Mouse (Mus musculus): ENCODE measurements around the gene Cacna2d3. TPM values are rescaled to one million over a fixed set of nuclear protein-coding genes. Genes with fewer than 3 reads are reported as not detected.

Cacna2d3 gene
- polyA plus RNA-seq, 1 experiment from 2014 or later, result 0.03 TPM

DNA sequence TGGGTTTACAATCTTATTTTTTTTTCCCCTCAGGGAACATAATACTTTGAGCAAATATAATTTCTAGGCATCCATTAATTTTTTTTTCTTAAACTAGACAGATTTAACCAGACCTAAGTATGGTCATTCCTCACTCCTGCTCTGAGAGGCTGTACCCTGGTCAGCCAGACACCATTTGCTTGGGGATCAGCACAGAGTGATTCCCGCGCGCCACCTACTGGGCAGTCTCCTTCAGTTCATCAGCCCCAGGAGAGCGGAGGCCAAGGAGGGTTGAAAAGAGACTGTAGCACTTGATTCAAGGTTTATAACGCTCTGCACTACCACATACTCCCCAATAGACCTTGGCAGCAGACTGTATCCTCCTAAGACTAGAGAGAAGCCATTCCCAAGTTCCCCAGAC lies 631.6 kb downstream of the Cacna2d3 start:
- WGBS (ENCODE audit: insufficient replicate concordance), result 4% methylated on average over 5 of the region's 5 CpGs

DNA sequence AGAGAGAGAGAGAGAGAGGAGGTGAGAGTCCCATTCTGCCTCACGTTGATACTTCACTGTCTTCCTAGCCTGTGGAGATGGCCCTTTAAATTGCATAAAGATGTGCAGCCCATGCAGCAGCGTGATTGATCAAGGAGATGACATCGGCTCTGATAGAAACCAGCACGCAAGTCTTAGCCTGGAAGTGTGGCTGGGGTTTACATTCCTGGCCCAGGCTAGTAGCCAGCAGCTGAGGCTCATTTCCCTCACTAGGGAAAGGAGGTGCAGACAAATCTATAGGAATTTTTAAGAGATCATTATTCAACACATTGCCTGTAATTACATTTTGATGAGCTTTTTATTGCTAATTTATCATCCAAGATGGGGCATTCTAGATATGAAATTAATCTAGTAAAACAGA lies 635.1 kb downstream of the Cacna2d3 start:
- Histone ChIP-seq H3K9ac (no peak overlapping the region), H3K9me3 (replicated peaks) (no peaks in the 10 kb centered on the region), H3K4me2 (no peak overlapping the region), H3K27me3 (no peaks in the 10 kb centered on the region), H3K4me3 (replicated peaks) (no peak overlapping the region), H3K4me1 (replicated peaks) (no peaks in the 10 kb centered on the region), H3K27ac (replicated peaks) (no peak overlapping the region), H3K36me3 (replicated peaks) (no peaks in the 10 kb centered on the region)
- ATAC-seq (ENCODE audit: insufficient read depth), result no peak
- 51% methylated on average over 4 of the region's 4 CpGs for WGBS (ENCODE audit: insufficient replicate concordance)

More for the DNA sequence above, 631.6 kb downstream of the Cacna2d3 start:
- Histone ChIP-seq H3K27ac (replicated peaks) (no peak overlapping the region), H3K4me2 (no peak overlapping the region), H3K9me3 (replicated peaks) (no peaks in the 10 kb centered on the region), H3K9ac (no peak overlapping the region), H3K36me3 (replicated peaks) (no peaks in the 10 kb centered on the region), H3K4me3 (replicated peaks) (no peak overlapping the region), H3K27me3 (no peaks in the 10 kb centered on the region), H3K4me1 (replicated peaks) (no peaks in the 10 kb centered on the region)
- ATAC-seq (ENCODE audit: insufficient read depth), result no peak

DNA sequence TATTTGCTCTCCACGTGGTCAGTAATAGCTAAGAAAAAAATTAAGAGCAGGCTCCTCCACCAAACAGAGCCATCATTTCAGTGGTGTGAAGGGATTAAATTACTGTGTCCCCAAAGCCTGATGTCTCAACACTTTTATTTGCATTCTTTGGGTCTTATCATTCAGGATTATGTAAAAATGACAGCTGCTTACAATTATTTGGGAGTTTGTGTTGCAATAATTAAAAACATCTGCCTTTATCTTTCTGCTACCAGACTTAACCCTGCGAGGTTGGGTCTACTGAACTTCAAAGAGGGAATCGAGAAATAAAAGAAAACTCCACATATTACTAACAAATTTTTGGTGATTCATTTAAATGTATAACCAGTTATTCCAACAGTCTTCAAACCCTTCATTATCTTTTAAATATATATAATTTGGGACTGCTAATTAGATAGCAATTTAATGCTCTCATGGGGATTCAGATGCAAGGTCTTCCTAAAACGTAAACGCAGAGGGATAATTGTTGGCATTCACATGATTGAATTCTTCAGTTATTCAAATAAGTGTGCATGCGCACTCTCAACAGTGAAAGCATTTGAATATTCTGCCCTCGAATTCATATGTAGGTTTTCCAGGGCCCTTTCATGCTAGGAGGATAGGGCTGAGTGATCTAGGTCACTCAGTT lies 636.0 kb downstream of the Cacna2d3 start:
- no peaks in the 10 kb centered on the region for H3K27me3 ChIP-seq
- no peak overlapping the region for H3K4me3 ChIP-seq (replicated peaks)
- no peak overlapping the region for H3K27ac ChIP-seq (replicated peaks)
- H3K9me3 ChIP-seq (replicated peaks), result no peaks in the 10 kb centered on the region
- 53% methylated on average over 7 of the region's 7 CpGs for WGBS (ENCODE audit: insufficient replicate concordance)
- no peak overlapping the region for H3K9ac ChIP-seq
- H3K4me2 ChIP-seq, result no peak overlapping the region
- no peak for ATAC-seq (ENCODE audit: insufficient read depth)
- H3K36me3 ChIP-seq (replicated peaks), result no peaks in the 10 kb centered on the region
- no peaks in the 10 kb centered on the region for H3K4me1 ChIP-seq (replicated peaks)

GRCm38 (mm10) chr14:29082171-29082570 lies 639.5 kb downstream of the Cacna2d3 start:
- Histone ChIP-seq H3K9ac (no peak overlapping the region), H3K4me3 (replicated peaks) (no peak overlapping the region), H3K4me2 (no peak overlapping the region), H3K4me1 (replicated peaks) (no peaks in the 10 kb centered on the region), H3K9me3 (replicated peaks) (no peaks in the 10 kb centered on the region), H3K36me3 (replicated peaks) (no peaks in the 10 kb centered on the region), H3K27ac (replicated peaks) (no peak overlapping the region), H3K27me3 (no peaks in the 10 kb centered on the region)
- no peak for ATAC-seq (ENCODE audit: insufficient read depth)
- WGBS (ENCODE audit: insufficient replicate concordance), result 72% methylated on average over 1 of the region's 1 CpGs

DNA sequence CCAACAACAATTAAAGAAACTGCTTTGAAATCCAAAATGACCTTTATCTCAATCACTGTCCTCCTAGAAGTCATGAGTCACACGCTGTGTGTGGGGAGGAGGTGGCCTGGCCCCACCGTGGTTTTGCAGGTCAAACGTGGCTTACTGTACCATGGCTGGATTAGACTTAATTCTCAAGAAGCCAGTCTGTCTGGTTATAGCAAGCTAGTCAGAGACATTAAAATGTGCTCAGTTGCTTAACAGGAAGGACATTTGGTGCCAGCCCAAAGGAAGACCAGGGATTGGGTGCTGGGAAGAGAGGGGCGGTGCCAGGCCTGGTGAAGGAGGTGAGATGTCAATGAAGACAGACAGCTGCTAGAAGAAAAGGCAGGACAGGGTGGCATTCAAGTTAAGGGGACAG lies 641.0 kb downstream of the Cacna2d3 start:
- H3K4me2 ChIP-seq, result no peak overlapping the region
- 37% methylated on average over 4 of the region's 4 CpGs for WGBS (ENCODE audit: insufficient replicate concordance)
- no peaks in the 10 kb centered on the region for H3K4me1 ChIP-seq (replicated peaks)
- H3K9me3 ChIP-seq (replicated peaks), result no peaks in the 10 kb centered on the region
- no peaks in the 10 kb centered on the region for H3K27me3 ChIP-seq
- no peak overlapping the region for H3K27ac ChIP-seq (replicated peaks)
- H3K36me3 ChIP-seq (replicated peaks), result no peaks in the 10 kb centered on the region
- H3K9ac ChIP-seq, result no peak overlapping the region
- H3K4me3 ChIP-seq (replicated peaks), result no peak overlapping the region
- ATAC-seq (ENCODE audit: insufficient read depth), result no peak

DNA sequence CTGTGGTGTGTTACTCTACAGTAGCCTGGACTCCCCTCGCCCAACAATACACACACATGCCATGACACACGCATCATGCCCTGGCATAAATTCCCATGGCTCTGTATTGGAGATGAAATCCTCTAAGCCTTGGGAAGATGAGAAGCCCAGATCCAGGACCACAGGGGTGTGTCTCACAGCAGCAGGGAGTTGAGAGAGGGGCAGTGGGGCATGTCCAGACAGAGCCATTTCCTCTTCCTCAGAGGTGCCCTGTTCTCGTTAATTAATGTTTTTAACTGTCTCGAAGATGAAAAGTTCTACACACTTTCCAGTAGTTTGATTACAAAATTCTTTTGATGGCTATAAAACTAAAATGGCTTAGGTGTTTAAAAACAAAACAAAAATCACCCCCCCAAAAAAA lies 641.4 kb downstream of the Cacna2d3 start:
- no peaks in the 10 kb centered on the region for H3K27me3 ChIP-seq
- H3K4me2 ChIP-seq, result no peak overlapping the region
- 60% methylated on average over 4 of the region's 4 CpGs for WGBS (ENCODE audit: insufficient replicate concordance)
- H3K36me3 ChIP-seq (replicated peaks), result no peaks in the 10 kb centered on the region
- H3K4me1 ChIP-seq (replicated peaks), result no peaks in the 10 kb centered on the region
- H3K4me3 ChIP-seq (replicated peaks), result no peak overlapping the region
- H3K27ac ChIP-seq (replicated peaks), result no peak overlapping the region
- H3K9ac ChIP-seq, result no peak overlapping the region
- no peak for ATAC-seq (ENCODE audit: insufficient read depth)
- H3K9me3 ChIP-seq (replicated peaks), result no peaks in the 10 kb centered on the region

DNA sequence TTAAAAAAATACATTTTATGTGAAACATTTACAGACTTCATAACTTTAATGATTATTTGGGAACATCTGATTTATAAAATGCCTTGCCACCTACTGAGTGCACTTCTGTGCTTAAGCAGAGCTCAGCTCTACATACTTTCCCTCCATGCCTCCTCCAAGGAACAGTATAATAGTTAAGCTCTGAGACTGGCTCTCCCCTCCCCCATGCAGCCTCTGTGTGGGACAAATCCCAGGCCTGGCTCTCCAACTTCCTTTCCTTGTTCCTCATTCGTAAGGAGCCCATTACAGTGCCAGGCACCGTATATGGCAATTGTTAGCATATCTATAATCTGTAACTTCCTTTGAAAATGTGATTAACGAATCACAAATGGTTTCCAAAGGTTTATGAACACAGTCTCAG lies 644.2 kb downstream of the Cacna2d3 start:
- Histone ChIP-seq H3K4me3 (replicated peaks) (no peak overlapping the region), H3K36me3 (replicated peaks) (no peaks in the 10 kb centered on the region), H3K4me2 (no peak overlapping the region), H3K9me3 (replicated peaks) (no peaks in the 10 kb centered on the region), H3K9ac (no peak overlapping the region), H3K27me3 (no peaks in the 10 kb centered on the region), H3K4me1 (replicated peaks) (no peaks in the 10 kb centered on the region), H3K27ac (replicated peaks) (no peak overlapping the region)
- no peak for ATAC-seq (ENCODE audit: insufficient read depth)
- 31% methylated on average over 3 of the region's 3 CpGs for WGBS (ENCODE audit: insufficient replicate concordance)

- WGBS (ENCODE audit: insufficient replicate concordance), result 74% methylated on average over 4 of the region's 4 CpGs
- no peak for ATAC-seq (ENCODE audit: insufficient read depth)
- H3K27ac ChIP-seq (replicated peaks), result no peak overlapping the region
Observed at GRCm38 (mm10) chr14:29073747-29074146, 647.9 kb downstream of the Cacna2d3 start.

GRCm38 (mm10) chr14:29062676-29063075 lies 659.0 kb downstream of the Cacna2d3 start:
- WGBS (ENCODE audit: insufficient replicate concordance), result 67% methylated on average over 2 of the region's 2 CpGs
- Histone ChIP-seq H3K9ac (no peak overlapping the region), H3K4me3 (replicated peaks) (no peak overlapping the region), H3K36me3 (replicated peaks) (no peaks in the 10 kb centered on the region), H3K9me3 (replicated peaks) (no peaks in the 10 kb centered on the region), H3K4me1 (replicated peaks) (no peaks in the 10 kb centered on the region), H3K4me2 (no peak overlapping the region), H3K27me3 (no peaks in the 10 kb centered on the region), H3K27ac (replicated peaks) (no peak overlapping the region)
- no peak for ATAC-seq (ENCODE audit: insufficient read depth)

More at GRCm38 (mm10) chr14:29073747-29074146, 647.9 kb downstream of the Cacna2d3 start:
- no peaks in the 10 kb centered on the region for H3K36me3 ChIP-seq (replicated peaks)
- H3K4me1 ChIP-seq (replicated peaks), result no peaks in the 10 kb centered on the region
- no peak overlapping the region for H3K9ac ChIP-seq
- H3K4me2 ChIP-seq, result no peak overlapping the region
- H3K9me3 ChIP-seq (replicated peaks), result no peaks in the 10 kb centered on the region
- H3K4me3 ChIP-seq (replicated peaks), result no peak overlapping the region
- H3K27me3 ChIP-seq, result no peaks in the 10 kb centered on the region

GRCm38 (mm10) chr14:29061491-29061890 lies 660.2 kb downstream of the Cacna2d3 start:
- Histone ChIP-seq H3K4me2 (no peak overlapping the region), H3K4me3 (replicated peaks) (no peak overlapping the region), H3K27ac (replicated peaks) (no peak overlapping the region), H3K9me3 (replicated peaks) (no peaks in the 10 kb centered on the region), H3K4me1 (replicated peaks) (no peaks in the 10 kb centered on the region), H3K9ac (no peak overlapping the region), H3K36me3 (replicated peaks) (no peaks in the 10 kb centered on the region), H3K27me3 (no peaks in the 10 kb centered on the region)
- no peak for ATAC-seq (ENCODE audit: insufficient read depth)
- WGBS (ENCODE audit: insufficient replicate concordance), result 38% methylated on average over 1 of the region's 1 CpGs

DNA sequence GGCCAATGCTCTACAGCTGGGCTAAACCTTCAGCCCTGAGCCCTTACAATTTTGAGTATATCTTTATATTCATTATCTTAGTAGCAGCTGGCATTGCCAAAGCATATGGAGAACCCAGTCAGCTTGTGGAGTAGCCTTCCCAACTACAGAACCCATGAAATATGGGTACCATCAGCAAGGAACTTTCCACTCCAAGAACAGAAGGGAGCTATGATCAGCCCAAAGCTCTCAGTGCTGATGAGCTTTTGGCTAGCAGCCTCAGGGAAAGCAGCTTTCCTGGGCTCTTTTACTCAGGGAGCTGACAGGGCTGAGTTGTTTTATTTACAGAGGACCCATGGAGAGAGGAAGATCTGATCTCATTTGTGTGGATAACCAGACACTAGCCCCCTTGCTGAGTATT lies 661.0 kb downstream of the Cacna2d3 start:
- no peaks in the 10 kb centered on the region for H3K27me3 ChIP-seq
- ATAC-seq (ENCODE audit: insufficient read depth), result no peak
- H3K4me3 ChIP-seq (replicated peaks), result no peak overlapping the region
- no peaks in the 10 kb centered on the region for H3K36me3 ChIP-seq (replicated peaks)
- no peaks in the 10 kb centered on the region for H3K9me3 ChIP-seq (replicated peaks)
- H3K27ac ChIP-seq (replicated peaks), result no peak overlapping the region
- H3K4me2 ChIP-seq, result no peak overlapping the region
- no peak overlapping the region for H3K9ac ChIP-seq
- H3K4me1 ChIP-seq (replicated peaks), result no peaks in the 10 kb centered on the region

All from liver, embryonic 15.5 days (tissue).